Mouse (Mus musculus) ES-Bruce4 (cell line): ENCODE measurements around the gene Ermap. TPM values are rescaled to one million over a fixed set of nuclear protein-coding genes. Genes with fewer than 3 reads are reported as not detected.

Experiments
- H3K27ac ChIP-seq: 2 replicates; pipeline ENCODE4 v1.5.1; 2012; ENCODE audit warnings: low read length, inconsistent platforms; ENCODE audit not compliant: insufficient read depth
- H3K27me3 ChIP-seq: 2 replicates; pipeline ENCODE4 v1.6.1; 2012; ENCODE audit warnings: mild to moderate bottlenecking, low read length, inconsistent platforms; ENCODE audit not compliant: control insufficient read depth, poor library complexity, insufficient read depth, severe bottlenecking
- H3K36me3 ChIP-seq: 2 replicates; pipeline ENCODE4 v1.6.1; 2012; ENCODE audit warnings: inconsistent platforms, mild to moderate bottlenecking, low read length, moderate library complexity; ENCODE audit not compliant: control insufficient read depth, poor library complexity, insufficient read depth, severe bottlenecking
- H3K4me1 ChIP-seq: one replicate; pipeline ENCODE4 v1.8.1; 2011; ENCODE audit warnings: low read length; ENCODE audit not compliant: control insufficient read depth, insufficient read depth
- H3K4me3 ChIP-seq: 2 replicates; pipeline ENCODE4 v1.5.1; 2011; ENCODE audit warnings: low read depth, mild to moderate bottlenecking, low read length
- H3K9ac ChIP-seq: 2 replicates; pipeline ENCODE4 v1.6.1; 2012; ENCODE audit warnings: low read depth, mild to moderate bottlenecking, inconsistent platforms; ENCODE audit not compliant: poor library complexity, severe bottlenecking
- H3K9me3 ChIP-seq: replicated peaks from 2 replicates; pipeline ENCODE4 v1.6.1; 2012; ENCODE audit warnings: mild to moderate bottlenecking, low read length, inconsistent platforms; ENCODE audit not compliant: control insufficient read depth, poor library complexity, insufficient read depth, severe bottlenecking
- CTCF ChIP-seq: IDR thresholded peaks from one replicate; pipeline ENCODE4 v1.8.1; 2011; ENCODE audit warnings: low read depth, low read length
- EP300 ChIP-seq: IDR thresholded peaks from 2 replicates; pipeline ENCODE4 v1.6.1; 2011; ENCODE audit warnings: low read depth, low read length; ENCODE audit not compliant: insufficient read depth
- POLR2A ChIP-seq: IDR thresholded peaks from one replicate; pipeline ENCODE4 v1.8.1; 2011; ENCODE audit warnings: low read length; ENCODE audit not compliant: insufficient read depth
- polyA plus RNA-seq: library from polyadenylated mRNA; stranded (reverse); fragments of >200 nt; gene quantifications from 2 replicates; pipeline ENCODE4 v1.2.4, GENCODE M21; 2011; ENCODE audit warnings: low read depth; ENCODE audit not compliant: missing spikeins, insufficient read depth, insufficient read length

Gene Ermap
- polyA plus RNA-seq, 1 experiment, result 0.52 TPM

- H3K4me1 ChIP-seq, result no peaks in the 10 kb centered on the region
- H3K9ac ChIP-seq, result no peak overlapping the region
- H3K27me3 ChIP-seq, result no peaks in the 10 kb centered on the region
- no peaks in the 10 kb centered on the region for H3K9me3 ChIP-seq
- H3K4me3 ChIP-seq, result no peak overlapping the region
- no peaks in the 10 kb centered on the region for H3K36me3 ChIP-seq
- TF ChIP-seq CTCF, result peak; percentile 93
- no peak for TF ChIP-seq POLR2A
- TF ChIP-seq EP300, result no peak
- no peak overlapping the region for H3K27ac ChIP-seq
Measured at GRCm38 (mm10) chr4:119204672-119205071, 14.9 kb upstream of the Ermap start.

DNA sequence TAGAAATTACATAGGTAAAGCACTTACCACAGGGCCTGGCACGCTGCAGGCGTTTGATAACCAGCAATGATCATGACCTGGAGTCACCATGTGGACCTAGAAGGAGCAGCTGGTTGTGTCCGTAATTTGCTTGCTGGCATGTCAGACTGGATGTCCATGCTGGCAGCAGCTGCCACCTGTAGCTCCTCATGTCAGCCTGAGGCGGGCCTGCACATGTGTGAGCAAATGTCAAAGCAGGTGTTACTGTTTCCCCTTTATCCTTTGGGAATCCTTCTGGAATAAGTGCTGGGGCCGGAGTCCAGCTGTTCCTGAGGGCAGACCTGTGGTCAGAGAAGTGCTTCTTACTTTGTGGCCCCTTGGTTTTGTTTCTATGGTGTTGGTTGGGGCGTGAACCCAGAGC, 8.3 kb upstream of the Ermap start:
- Histone ChIP-seq H3K4me1 (no peaks in the 10 kb centered on the region), H3K27me3 (no peaks in the 10 kb centered on the region), H3K4me3 (no peak overlapping the region), H3K27ac (no peak overlapping the region), H3K9me3 (no peaks in the 10 kb centered on the region), H3K9ac (no peak overlapping the region), H3K36me3 (no peaks in the 10 kb centered on the region)
- TF ChIP-seq EP300, result no peak
- no peak for TF ChIP-seq CTCF
- TF ChIP-seq POLR2A, result no peak

GRCm38 (mm10) chr4:119195582-119196320, 5.9 kb upstream of the Ermap start:
- no peaks in the 10 kb centered on the region for H3K9me3 ChIP-seq
- H3K4me1 ChIP-seq, result no peaks in the 10 kb centered on the region
- H3K27me3 ChIP-seq, result no peaks in the 10 kb centered on the region
- H3K9ac ChIP-seq, result peak overlapping the region; percentile 93
- no peaks in the 10 kb centered on the region for H3K36me3 ChIP-seq
- no peak overlapping the region for H3K27ac ChIP-seq
- no peak for TF ChIP-seq CTCF
- no peak for TF ChIP-seq EP300
- peak overlapping the region; percentile 90 for H3K4me3 ChIP-seq

GRCm38 (mm10) chr4:119194909-119195581, 5.2 kb upstream of the Ermap start, which contains the start of gene Svbp:
Svbp (plus strand) TSS chr4:119195306.
- peak within 1 kb of the TSS; percentile 93 for H3K9ac ChIP-seq
- no peaks in the 10 kb centered on the region for H3K36me3 ChIP-seq
- no peak within 1 kb of the TSS for H3K27ac ChIP-seq
- no peaks in the 10 kb centered on the region for H3K27me3 ChIP-seq
- no peaks in the 10 kb centered on the region for H3K9me3 ChIP-seq
- TF ChIP-seq POLR2A (no peak), EP300 (no peak), CTCF (no peak)
- H3K4me3 ChIP-seq, result peak within 1 kb of the TSS; percentile 90
- H3K4me1 ChIP-seq, result no peaks in the 10 kb centered on the region

DNA sequence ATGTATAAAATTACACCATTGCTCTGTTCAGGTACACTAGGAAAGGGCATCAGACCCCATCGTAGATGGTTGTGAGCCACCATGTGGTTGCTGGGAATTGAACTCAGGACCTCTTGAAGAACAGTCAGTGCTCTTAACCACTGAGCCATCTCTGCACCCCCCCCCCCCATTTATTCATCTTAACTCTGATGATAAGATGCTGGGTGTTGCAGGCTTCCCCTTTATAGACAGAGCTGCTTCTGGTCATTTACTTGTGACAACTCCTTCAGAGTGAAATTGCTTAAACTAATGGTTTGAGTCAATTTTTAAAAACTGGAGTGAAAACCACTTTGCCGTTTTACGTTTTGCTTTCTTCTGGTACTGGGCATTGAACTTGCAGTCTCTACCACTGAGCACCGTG, 2.9 kb upstream of the Ermap start:
- no peak for TF ChIP-seq POLR2A
- H3K4me1 ChIP-seq, result no peaks in the 10 kb centered on the region
- no peak overlapping the region for H3K27ac ChIP-seq

DNA sequence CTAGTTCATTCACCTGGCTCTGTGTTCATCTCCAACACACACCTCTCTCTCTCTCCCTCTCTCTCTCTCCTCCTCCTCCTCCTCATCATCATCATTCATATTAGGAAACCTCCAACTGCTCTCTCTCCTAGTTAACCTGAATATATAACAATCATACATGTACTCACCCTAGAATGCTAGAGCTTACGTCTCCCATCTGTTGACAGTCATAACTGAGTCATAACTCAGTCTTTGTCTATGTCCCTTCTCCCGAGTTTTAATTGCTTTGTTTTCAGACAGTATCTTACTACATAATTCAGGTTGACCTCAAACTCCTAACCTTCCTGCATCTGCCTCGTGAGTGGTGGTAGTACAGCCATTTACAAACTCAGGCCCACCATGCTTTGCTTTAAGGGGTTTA, 1.5 kb upstream of the Ermap start:
- no peaks in the 10 kb centered on the region for H3K4me1 ChIP-seq
- no peak overlapping the region for H3K9ac ChIP-seq
- no peaks in the 10 kb centered on the region for H3K9me3 ChIP-seq
- H3K4me3 ChIP-seq, result no peak overlapping the region
- no peak overlapping the region for H3K27ac ChIP-seq
- TF ChIP-seq EP300 (no peak), CTCF (no peak), POLR2A (no peak)
- H3K27me3 ChIP-seq, result no peaks in the 10 kb centered on the region
- H3K36me3 ChIP-seq, result no peaks in the 10 kb centered on the region

More for the DNA sequence above, 2.9 kb upstream of the Ermap start:
- Histone ChIP-seq H3K9me3 (no peaks in the 10 kb centered on the region), H3K27me3 (no peaks in the 10 kb centered on the region), H3K4me3 (no peak overlapping the region), H3K36me3 (no peaks in the 10 kb centered on the region), H3K9ac (no peak overlapping the region)
